Mouse (Mus musculus) testis, adult 2 months (tissue): ENCODE data around the gene Rbfox2. TPM values are rescaled to one million over a fixed set of nuclear protein-coding genes. Genes with fewer than 3 reads are reported as not detected.

ENCODE experiments used
- H3K27ac ChIP-seq: fragments of 200-500 bp; 2 replicates; pipeline ENCODE4 v1.5.1; 2012; ENCODE audit warnings: low read depth, low read length; ENCODE audit not compliant: control insufficient read depth, insufficient read depth
- H3K27me3 ChIP-seq: fragments of 200-500 bp; 2 replicates; pipeline ENCODE4 v1.6.1; 2012; ENCODE audit warnings: mild to moderate bottlenecking, low read length, moderate library complexity; ENCODE audit not compliant: control insufficient read depth, insufficient read depth
- H3K36me3 ChIP-seq: fragments of 200-500 bp; 2 replicates; pipeline ENCODE4 v1.6.1; 2012; ENCODE audit warnings: mild to moderate bottlenecking, low read length; ENCODE audit not compliant: control insufficient read depth, insufficient read depth
- H3K4me1 ChIP-seq: fragments of 200-500 bp; 2 replicates; pipeline ENCODE4 v1.6.1; 2012; ENCODE audit warnings: low read length; ENCODE audit not compliant: control insufficient read depth, insufficient read depth
- H3K4me3 ChIP-seq: fragments of 200-500 bp; 2 replicates; pipeline ENCODE4 v1.5.1; 2012; ENCODE audit warnings: low read depth, mild to moderate bottlenecking, low read length, moderate library complexity, mixed read lengths; ENCODE audit not compliant: control insufficient read depth
- CTCF ChIP-seq: fragments of 200-500 bp; IDR thresholded peaks from 2 replicates; pipeline ENCODE4 v1.5.1; 2012; ENCODE audit warnings: low read depth, mild to moderate bottlenecking, inconsistent platforms, low read length, moderate library complexity; ENCODE audit not compliant: control insufficient read depth, insufficient read depth, insufficient replicate concordance
- POLR2A ChIP-seq: fragments of 200-500 bp; IDR thresholded peaks from 2 replicates; pipeline ENCODE4 v1.6.1; 2012; ENCODE audit warnings: low read depth, mild to moderate bottlenecking, inconsistent platforms, low read length, moderate library complexity; ENCODE audit not compliant: control insufficient read depth
- polyA plus RNA-seq: library from polyadenylated mRNA; depleted of rRNA; stranded (reverse); fragments of >200 nt; gene quantifications from 2 replicates; pipeline ENCODE4 v1.2.3, GENCODE M21; 2012

Rbfox2 gene
- polyA plus RNA-seq, 1 experiment: 12.7 TPM

DNA sequence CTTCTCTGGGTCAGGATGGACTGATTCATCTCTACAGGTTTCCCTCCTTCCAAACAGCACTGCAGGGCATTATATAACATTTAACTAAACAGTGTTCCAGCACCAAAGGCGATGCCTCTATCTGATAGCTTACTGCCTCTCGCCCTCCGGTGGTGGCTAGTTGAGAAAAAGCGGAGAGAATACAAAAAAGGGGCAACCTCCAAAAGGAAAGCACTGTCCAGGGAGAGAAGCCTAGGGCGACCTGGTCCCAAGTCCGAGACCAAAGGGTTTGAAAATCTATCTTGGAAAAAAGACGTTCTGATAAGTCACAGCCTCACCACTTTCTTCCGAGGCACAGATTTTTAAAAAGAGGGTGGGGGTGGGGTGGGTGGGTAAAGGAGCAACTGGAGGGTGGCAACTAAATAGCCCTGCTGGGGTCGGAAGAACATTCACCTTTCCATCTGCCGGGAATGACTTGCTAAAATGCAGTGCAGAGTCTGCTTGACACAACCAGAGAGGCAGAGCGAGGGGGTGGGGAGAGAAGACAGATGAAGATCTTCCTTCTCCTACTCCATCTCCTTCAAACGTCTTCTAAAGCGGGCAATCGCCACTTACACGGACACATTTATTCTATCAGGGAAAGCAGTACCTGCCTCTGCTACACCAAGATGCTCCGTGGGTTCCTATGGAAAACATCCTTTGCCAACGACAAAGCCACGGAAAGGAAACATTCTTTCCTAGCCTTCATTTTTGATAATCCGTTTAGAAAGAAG, 154.3 kb downstream of the Rbfox2 start:
- Histone ChIP-seq H3K36me3 (no peaks in the 10 kb centered on the region), H3K27ac (peak overlapping the region; percentile 5; the same call in 1 of the 2 replicates), H3K4me3 (peak overlapping the region; percentile 40), H3K4me1 (no peaks in the 10 kb centered on the region), H3K27me3 (no peaks in the 10 kb centered on the region)
- TF ChIP-seq POLR2A: no peak
- TF ChIP-seq CTCF: no peak

DNA sequence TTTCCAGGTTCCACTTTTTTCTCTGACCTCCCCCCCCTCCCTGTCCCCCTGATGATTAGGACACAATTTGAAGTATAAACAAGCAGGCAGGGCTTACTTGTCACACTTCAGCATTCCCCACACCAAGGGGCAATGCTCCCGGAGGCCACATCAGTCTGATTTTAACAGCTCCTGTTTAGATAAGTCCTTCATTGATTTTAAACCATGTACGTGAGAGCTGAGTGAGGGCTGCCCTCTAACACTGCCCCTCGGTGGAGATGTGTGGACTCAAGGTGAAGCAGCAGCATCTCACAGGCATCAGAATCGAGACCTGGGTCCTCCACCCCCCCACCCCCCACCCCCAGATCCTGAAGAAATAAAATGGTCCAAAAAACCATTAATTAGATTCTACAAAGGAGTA, 155.0 kb downstream of the Rbfox2 start:
- H3K4me3 ChIP-seq: no peak overlapping the region
- H3K4me1 ChIP-seq: no peaks in the 10 kb centered on the region
- TF ChIP-seq CTCF (no peak), POLR2A (no peak)
- H3K36me3 ChIP-seq: no peaks in the 10 kb centered on the region
- H3K27ac ChIP-seq: no peak overlapping the region
- no peaks in the 10 kb centered on the region for H3K27me3 ChIP-seq

DNA sequence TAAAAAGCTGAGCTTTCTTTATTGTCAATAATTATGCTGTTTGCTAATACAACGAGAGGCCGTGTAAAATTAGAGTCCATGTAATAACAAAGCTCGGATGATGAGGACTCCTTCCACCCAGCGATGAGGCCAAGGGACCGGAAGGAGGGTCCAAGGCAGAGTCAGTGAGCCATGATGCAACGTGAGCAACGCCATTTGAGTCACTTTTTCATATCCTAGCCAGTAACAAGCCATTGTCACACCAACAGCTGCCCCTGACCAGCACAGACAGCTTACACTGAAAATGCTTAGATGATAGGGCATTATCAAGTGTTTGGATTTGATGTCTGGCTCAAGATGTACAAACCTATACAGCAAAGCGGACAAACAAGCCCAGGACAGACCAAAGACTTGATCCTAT, 155.6 kb downstream of the Rbfox2 start:
- Histone ChIP-seq H3K4me1 (no peaks in the 10 kb centered on the region), H3K36me3 (no peaks in the 10 kb centered on the region), H3K27ac (no peak overlapping the region; the same call in 1 of the 2 replicates), H3K27me3 (no peaks in the 10 kb centered on the region), H3K4me3 (no peak overlapping the region)
- no peak for TF ChIP-seq CTCF
- TF ChIP-seq POLR2A: no peak

DNA sequence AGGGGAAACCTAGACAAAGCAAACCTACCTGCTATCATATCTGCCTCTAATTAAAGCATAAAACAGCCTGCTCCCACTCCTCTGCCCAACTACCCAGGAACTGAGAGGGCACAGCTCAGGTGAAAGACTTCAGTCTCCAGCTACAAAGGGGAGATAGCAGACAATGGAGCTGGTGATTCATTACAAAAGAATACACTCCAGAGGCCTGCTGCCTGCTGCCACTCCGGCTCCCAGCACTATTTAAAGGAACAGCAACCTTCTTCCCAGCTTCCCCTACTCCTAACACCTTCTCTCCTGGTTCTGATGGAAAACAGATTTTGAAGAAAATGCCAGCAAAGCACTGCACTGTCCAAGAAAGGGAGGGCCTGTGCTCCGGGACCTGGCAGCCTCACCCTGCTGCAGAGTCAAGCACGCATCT, 156.4 kb downstream of the Rbfox2 start:
- no peak for TF ChIP-seq CTCF
- H3K27ac ChIP-seq: peak overlapping the region; percentile 66
- H3K4me1 ChIP-seq: no peaks in the 10 kb centered on the region
- H3K4me3 ChIP-seq: no peak overlapping the region
- H3K36me3 ChIP-seq: no peaks in the 10 kb centered on the region
- no peaks in the 10 kb centered on the region for H3K27me3 ChIP-seq

DNA sequence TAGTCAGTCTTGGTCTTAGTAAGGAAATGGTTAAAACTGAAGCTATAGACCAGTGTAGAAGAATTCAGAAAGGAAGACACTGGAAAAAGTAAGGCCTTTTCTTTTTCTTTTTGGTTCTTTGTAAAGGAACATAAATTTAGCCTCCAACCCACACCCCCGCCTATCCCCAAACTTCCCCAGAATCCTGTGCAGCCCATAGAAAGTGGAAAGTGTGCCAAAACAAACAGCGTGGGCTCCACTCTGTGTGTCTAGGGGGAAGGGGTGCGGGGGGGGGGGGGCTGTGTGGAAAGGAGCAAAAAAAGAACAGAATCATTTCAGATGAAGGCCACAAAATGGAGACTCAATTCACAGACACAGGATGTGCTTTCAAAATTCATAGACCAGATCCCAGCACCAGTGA, 156.8 kb downstream of the Rbfox2 start:
- TF ChIP-seq POLR2A: no peak
- no peak for TF ChIP-seq CTCF
- H3K4me1 ChIP-seq: no peaks in the 10 kb centered on the region
- H3K27ac ChIP-seq: peak overlapping the region; percentile 66
- no peaks in the 10 kb centered on the region for H3K27me3 ChIP-seq
- no peak overlapping the region for H3K4me3 ChIP-seq
- H3K36me3 ChIP-seq: no peaks in the 10 kb centered on the region

DNA sequence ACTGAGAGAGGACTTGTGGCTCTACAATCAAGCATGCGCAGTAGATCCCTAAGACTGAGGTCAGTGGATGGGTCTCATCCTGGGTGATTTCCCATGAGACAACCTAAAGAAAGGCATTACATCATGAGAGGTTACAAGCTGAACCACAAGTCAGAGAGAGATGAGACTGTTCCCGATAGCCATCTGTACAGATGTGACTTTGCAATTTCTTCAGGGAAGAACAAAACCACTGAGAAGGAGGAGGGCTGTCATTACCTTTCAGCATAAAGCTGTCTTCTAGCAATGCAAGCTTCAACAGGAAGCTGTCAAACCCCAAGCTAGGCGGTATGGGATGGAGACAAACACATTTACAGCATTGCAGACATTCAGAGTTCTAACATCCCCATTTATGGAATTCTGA, 157.3 kb downstream of the Rbfox2 start:
- Histone ChIP-seq H3K4me1 (no peaks in the 10 kb centered on the region), H3K4me3 (no peak overlapping the region), H3K27ac (no peak overlapping the region), H3K27me3 (no peaks in the 10 kb centered on the region), H3K36me3 (no peaks in the 10 kb centered on the region)
- no peak for TF ChIP-seq POLR2A
- TF ChIP-seq CTCF: no peak

DNA sequence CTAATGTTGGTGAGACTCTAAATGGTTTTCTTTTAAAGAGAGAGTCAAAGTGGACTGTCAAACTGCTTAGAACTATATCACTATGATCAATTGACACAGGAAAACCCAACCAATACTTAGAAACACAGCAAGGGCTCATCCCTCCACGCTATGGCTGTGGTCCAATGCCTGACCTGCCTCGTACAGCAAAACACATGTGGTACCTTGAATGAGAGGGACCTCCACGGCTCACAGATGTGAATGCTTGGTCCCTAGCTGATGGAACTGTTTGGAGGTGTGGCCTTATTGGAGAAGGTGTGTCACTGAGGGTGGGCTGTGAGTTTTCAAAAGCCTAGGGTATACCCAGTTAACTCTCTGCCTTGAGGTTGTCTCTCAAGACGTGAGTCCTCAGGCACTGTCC, 159.9 kb downstream of the Rbfox2 start:
- Histone ChIP-seq H3K27ac (no peak overlapping the region), H3K27me3 (no peaks in the 10 kb centered on the region), H3K4me1 (no peaks in the 10 kb centered on the region), H3K36me3 (no peaks in the 10 kb centered on the region), H3K4me3 (no peak overlapping the region)
- TF ChIP-seq POLR2A: no peak

DNA sequence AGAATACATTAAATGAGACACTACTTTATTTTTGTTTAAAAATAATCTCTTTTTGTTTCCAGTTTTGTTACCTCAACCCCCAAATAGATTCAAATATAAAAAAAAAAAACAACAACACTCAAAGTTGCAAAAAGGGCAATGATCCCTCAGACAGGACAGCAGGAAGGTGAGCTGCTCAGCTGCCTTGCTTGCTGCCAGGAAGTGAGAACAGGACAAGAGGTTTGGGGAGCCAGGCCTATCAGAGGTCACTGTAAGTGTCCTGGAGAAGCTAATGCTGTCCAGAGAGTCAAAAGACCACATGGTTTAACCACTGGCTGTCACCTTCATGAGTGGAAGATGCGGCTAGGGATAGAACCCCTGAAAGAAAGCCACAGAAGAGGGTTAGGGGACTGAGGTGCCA, 161.8 kb downstream of the Rbfox2 start:
- TF ChIP-seq POLR2A (no peak), CTCF (no peak)
- H3K4me3 ChIP-seq: no peak overlapping the region

More for the DNA sequence above, 161.8 kb downstream of the Rbfox2 start:
- no peak overlapping the region for H3K27ac ChIP-seq
- H3K27me3 ChIP-seq: no peaks in the 10 kb centered on the region
- no peaks in the 10 kb centered on the region for H3K36me3 ChIP-seq
- H3K4me1 ChIP-seq: no peaks in the 10 kb centered on the region
